Mouse (Mus musculus): Measurements from ENCODE around the gene Folr2.

The Folr2 gene

DNA sequence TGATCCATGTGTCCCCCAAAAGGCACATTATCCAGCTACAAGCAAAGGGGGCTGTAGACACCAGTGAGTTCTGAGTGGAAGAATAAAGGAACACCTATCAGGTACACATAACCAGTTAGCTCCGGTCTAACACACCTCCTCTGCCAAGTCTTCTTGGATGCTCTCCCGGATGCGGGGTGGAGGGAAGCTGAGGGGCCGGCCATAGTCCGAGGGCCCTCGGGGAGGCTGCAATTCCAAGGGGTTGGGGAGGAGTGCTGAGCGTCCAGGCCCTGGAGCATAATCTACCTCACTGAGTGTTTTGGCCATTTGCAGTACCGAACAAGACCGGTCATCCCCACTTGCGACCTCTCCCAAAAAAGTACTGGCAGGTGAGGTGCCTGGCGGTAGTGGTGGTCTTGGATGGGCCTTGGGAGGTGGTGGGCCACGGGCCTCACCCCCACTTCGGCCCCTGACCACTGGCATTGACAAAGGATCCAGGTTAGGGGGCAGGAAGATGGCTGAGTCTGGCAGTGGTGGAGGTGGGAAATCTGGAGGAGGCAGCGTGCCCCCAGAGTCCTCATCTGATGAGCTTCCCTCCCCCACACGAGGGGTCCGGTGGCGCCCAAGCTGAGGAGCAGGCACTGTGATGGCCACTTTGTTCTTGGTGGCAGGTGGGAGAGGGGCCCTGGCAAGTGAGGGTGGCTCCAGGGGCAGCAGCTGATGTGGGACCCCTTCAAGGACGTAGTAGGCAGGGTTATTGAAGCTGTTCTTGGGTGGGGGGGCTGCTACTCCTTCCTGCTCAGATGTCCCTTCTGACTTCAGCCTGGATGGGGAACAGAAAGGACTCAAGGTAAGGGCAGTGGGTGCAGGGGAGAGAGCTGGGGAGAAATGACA is 33.0 kb downstream of the Folr2 start:
- in situ Hi-C loops (cut with MseI, MboI), result loop anchor here in 1 of 2 experiments (10.0 kb wide), 1 partner anchor 159 kb away; the partner anchor contains the start of gene Clpb

DNA sequence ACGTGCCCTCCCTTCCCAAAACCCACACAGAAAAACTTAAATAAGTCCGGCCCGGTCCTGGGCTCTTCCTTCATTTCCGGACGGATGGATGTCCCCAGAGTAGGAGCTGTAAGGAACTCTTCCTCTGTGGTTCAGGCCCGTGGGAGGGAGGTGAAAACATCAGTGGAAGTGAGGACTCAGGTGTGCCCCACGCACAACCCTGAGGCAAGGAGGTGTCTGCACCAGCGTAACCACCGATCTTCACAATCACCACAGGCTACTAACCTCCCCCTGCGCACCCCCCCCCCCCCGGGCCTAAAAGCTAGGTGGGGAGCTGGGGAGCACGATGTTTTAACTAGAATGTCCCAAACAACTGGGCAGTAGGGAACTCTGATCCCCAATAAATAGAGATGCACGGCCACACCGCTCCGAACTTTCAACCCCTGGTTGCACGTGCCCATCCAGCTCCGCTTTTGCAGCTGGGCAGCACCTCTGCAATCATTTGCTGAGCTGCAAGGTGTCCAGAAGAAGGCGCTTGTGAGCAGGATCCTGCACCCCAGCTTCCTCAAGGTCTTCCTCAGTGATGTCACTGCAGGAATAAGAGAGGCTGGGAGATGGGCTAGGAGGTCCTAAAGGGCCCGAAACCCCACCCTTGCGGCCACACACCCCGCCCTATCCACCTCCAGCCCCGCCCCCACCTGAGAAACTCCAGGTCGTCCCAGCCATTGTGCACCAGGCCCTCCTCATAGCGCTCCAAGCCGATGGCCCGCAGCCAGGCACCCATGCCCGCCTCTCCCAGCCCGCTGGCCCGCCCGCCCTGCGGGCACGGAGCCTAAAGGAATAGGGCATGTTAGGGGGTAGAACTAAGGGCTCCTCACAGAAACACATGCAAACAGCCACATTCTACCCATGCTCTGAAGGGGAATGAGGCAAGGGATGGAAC is 33.9 kb downstream of the Folr2 start:
- in situ Hi-C loops (cut with MseI, MboI), result loop anchor here in 1 of 2 experiments (10.0 kb wide), 1 partner anchor 158 kb away; the partner anchor contains the start of gene Clpb

DNA sequence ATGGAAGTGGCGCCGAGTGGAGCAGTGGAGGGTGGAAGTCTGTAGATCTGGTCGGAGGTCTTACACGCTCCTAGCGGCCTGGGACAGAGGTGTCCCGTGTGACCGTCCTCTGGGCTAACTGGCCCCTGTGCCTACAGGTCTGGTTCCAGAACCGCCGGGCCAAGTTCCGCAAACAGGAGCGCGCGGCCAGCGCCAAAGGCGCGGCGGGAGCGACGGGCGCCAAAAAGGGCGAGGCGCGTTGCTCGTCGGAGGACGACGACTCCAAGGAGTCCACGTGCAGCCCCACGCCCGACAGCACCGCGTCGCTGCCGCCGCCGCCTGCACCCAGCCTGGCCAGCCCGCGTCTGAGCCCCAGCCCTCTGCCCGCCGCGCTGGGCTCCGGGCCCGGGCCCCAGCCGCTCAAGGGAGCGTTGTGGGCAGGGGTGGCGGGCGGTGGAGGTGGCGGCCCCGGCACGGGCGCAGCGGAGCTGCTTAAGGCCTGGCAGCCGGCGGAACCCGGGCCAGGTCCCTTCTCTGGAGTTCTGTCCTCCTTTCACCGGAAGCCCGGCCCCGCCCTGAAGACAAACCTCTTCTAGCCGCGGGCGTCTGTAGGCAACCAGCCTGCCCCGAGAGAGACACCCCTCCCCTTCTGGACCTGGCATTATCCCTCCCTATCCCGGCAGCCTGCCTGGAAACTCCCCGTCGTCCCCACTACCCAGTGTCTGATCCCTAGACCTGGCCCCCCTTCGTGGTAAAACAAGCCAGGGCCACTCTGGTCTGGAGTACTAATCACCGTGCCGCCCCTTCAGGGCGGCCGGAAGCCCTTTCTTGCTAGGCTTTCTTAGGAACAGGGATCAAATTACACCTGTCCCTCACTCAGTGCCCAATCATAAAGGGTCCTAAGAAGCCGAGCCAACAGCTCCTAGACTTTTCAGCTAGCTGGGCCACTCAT is 35.2 kb downstream of the Folr2 start:
- in situ Hi-C loops (cut with MseI, MboI), result loop anchor here in 1 of 2 experiments (10.0 kb wide), 1 partner anchor 157 kb away; the partner anchor contains the start of gene Clpb

DNA sequence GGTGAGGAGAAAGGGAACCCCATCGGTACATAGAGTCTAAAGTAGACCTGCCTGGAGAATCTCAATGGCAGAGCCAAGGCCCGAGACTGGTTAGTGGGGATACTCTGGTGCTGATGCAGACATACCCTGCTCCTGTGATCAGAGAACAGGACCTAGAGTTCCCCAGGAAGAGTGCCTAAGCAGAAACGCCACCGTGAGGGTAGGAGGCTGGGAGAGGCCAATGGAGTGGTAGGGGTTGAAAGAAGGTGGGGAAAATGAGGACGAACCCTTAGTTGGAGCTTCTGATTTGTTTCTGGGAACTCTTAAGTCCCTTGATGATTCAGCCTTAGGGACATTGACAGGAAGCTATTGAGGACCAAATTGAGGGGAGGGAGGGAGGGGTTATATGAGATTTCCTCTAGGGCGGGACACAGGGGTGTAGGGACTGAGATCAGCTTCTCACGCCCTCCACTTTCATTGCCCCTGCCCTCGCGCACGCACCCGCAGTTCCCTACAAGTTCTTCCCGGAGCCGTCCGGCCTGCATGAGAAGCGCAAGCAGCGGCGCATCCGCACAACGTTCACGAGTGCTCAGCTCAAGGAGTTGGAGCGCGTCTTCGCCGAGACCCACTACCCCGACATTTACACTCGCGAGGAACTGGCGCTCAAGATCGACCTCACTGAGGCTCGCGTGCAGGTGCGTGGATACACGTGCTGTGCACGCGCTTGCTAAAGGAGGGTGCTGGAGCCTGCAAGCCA is 36.5 kb downstream of the Folr2 start:
- in situ Hi-C loops (cut with MseI, MboI), result loop anchor here in 1 of 2 experiments (10.0 kb wide), 1 partner anchor 156 kb away; the partner anchor contains the start of gene Clpb

DNA sequence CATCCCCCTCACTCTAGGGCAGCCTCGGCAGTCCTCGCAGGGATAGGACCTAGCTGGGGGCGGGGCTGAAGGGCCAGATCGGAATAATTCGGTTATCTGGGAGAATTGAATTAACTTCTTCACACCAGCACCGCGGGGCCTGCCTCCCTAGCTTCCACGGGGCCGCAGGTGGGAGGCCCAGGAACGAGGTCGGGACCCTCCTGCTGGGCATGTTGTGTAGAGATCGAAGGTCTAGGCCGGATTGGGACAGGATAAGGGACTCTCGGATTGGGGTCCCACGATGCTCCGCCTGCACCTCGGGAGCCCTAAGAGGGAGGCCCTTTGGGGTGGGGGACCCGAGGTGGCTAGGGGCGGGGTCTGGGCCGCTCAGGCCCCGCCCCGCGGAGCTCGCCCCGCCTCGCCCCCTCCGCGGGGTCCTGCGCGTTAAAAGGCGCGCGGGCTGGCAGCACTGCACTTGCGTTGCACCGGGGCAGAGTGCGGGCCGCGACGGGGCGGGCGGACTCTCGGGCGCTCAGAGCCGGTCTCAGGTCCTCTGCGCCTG is 39.1 kb downstream of the Folr2 start, which contains the start of gene Phox2a:
Gene Phox2a (plus strand): TSS at position 453 of the 541 bp plus-strand sequence.
- in situ Hi-C loops (cut with MseI, MboI), result loop anchor here in 1 of 2 experiments (10.0 kb wide), 1 partner anchor 153 kb away; the partner anchor contains the start of gene Clpb
